Mouse (Mus musculus): Measurements from ENCODE around the gene Serac1. TPM values are rescaled to one million over a fixed set of nuclear protein-coding genes. Genes with fewer than 3 reads are reported as not detected.

The Serac1 gene
- 4.6 and 6.2 TPM in 2 replicates for polyA plus RNA-seq (2015; fragmentation: Nextera tagmentation; extraction: Ambion mirVana)

DNA sequence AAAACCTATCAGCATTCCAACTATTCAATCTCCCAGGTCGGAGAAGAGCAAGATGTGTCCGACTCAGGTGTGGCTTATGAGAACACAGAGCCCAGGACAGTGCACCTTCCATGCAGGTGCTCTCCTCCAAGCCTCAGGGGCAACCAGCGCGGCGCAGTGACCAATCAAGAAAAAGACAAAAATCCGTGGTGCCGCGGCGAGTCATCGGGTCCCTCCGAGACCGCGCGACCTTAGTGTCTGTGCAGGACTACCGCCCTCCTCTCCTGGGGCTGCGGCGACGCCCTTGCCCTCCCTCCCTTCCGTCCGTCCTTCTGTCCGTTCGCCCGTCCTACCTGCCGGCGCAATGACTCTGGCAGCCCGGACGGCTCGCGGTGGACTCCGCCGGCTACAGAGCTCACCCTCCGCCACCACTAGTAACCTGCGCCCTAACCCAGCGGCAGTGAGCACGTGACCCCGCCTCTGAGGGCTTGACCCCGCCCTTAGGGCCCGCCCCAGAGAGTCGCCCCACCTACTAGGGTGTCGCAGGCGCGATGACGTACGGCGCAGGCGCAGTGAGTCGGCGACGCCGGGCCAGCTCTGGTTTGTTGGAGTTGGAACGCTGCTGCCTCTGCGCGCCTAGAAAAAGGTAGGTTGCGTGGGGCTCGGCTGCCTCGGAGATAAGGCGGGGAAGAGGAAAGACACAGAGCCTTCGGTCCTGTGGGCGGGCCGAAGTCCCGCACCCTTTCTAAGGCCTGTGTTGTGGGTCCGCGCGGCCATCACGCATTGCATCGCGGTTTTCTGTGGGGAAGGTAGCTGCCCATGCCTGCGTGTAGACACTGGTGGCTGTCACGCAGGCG lies at the start of gene Serac1, which contains the start of gene Gtf2h5:
Gene Serac1, minus strand, starts transcription at position 455 of the 836 bp plus-strand sequence.
Gene Gtf2h5, plus strand, starts transcription at position 500 of the 836 bp plus-strand sequence.
- Histone ChIP-seq H3K9me3 (no peaks in the 10 kb centered on the region), H3K36me3 (peaks cover 12% of the 10 kb centered on the region), H3K4me3 (peak within 1 kb of the TSS; percentile 86), H3K27me3 (no peaks in the 10 kb centered on the region), H3K9ac (peak within 1 kb of the TSS; percentile 92), H3K4me2 (peak within 1 kb of the TSS; percentile 77), H3K27ac (peak within 1 kb of the TSS; percentile 89), H3K4me1 (peaks cover 17% of the 10 kb centered on the region; the same call in 1 of the 2 replicates)
- whole genome bisulfite sequencing: under 1% methylated on average over 68 of the region's 70 CpGs
- ATAC-seq (ENCODE audit: insufficient number of reproducible peaks, low FRiP score, low TSS enrichment, low read depth): peak; percentile 97

DNA sequence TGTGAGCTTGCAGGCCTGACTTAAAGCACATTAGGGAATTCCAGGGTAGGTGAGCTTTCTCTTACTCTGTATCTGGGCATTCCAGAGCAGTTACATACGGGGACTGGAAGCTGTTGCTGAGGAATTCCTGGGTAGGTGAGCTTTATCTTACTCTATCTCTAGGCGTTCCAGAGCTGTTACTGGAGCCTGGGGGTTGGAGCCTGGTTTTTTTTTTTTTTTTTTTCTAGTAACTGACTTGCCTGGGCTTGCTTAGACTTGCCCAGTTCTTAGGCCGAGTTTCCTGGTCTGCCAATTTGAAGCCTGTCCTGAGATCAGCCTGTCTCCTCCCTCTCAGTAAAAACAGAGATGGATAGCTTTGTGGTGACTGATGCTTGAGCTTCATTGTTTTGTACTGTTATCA lies 48.5 kb upstream of the Serac1 start:
- no peaks in the 10 kb centered on the region for H3K27me3 ChIP-seq
- H3K4me2 ChIP-seq: no peak overlapping the region
- H3K36me3 ChIP-seq: peaks cover 18% of the 10 kb centered on the region
- 42% methylated on average over 3 of the region's 3 CpGs for WGBS
- H3K4me3 ChIP-seq: no peak overlapping the region
- ATAC-seq (ENCODE audit: insufficient number of reproducible peaks, low FRiP score, low TSS enrichment, low read depth): no peak
- H3K4me1 ChIP-seq: 0 out of 2 replicates have a peak, but pooled peaks cover 2% of the 10 kb centered on the region
- H3K9me3 ChIP-seq: no peaks in the 10 kb centered on the region
- H3K9ac ChIP-seq: no peak overlapping the region
- no peak overlapping the region for H3K27ac ChIP-seq

DNA sequence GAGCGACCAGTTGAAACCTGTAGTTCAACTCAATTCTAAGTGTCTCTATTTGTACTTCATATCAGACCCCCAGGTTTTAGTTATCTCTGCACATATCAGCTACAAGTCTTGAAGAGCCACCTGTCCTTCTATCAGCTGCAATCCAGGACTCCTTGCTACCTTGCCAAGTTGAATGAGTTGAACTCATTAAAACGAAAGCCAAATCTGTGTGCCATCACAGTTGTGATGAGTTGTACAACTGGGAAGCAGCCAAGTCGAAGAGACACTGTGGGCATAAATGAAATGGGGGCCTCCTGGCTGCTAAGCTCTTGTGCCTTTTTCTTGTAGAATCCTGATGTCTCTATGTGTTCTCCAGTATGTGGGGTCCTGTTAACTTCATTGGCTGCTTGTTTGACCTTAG lies 45.9 kb upstream of the Serac1 start:
- Histone ChIP-seq H3K4me3 (no peak overlapping the region), H3K27ac (no peak overlapping the region), H3K9me3 (no peaks in the 10 kb centered on the region), H3K4me2 (no peak overlapping the region), H3K36me3 (peaks cover 28% of the 10 kb centered on the region), H3K27me3 (no peaks in the 10 kb centered on the region), H3K4me1 (0 out of 2 replicates have a peak, but pooled peaks cover 2% of the 10 kb centered on the region), H3K9ac (no peak overlapping the region)
- WGBS: 96% methylated on average over 3 of the region's 3 CpGs
- ATAC-seq (ENCODE audit: insufficient number of reproducible peaks, low FRiP score, low TSS enrichment, low read depth): no peak

DNA sequence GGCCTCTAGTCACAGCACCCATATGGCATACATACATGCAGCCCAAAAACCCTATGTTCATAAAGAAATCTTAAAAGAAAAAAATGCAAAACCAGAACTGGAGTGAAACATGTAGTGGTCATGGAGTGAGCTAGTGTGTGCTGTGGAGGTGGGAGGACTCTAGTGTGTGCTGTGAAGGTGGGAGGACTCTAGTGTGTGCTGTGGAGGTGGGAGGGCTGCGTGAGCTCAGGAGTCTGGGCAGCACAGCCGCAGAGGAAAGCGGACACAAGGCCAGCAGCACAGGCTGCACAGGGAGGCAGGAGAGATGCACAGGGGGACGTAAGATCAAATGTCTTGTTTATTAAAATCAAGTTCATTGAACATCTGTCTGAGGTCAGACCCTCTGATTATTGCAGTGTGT lies 44.2 kb upstream of the Serac1 start:
- Histone ChIP-seq H3K4me2 (no peak overlapping the region), H3K27me3 (no peaks in the 10 kb centered on the region), H3K27ac (no peak overlapping the region), H3K4me3 (no peak overlapping the region), H3K4me1 (0 out of 2 replicates have a peak, but pooled peaks cover 7% of the 10 kb centered on the region), H3K9me3 (no peaks in the 10 kb centered on the region), H3K9ac (no peak overlapping the region), H3K36me3 (peaks cover 28% of the 10 kb centered on the region)
- no peak for ATAC-seq (ENCODE audit: insufficient number of reproducible peaks, low FRiP score, low TSS enrichment, low read depth)
- WGBS: 87% methylated on average over 4 of the region's 4 CpGs

DNA sequence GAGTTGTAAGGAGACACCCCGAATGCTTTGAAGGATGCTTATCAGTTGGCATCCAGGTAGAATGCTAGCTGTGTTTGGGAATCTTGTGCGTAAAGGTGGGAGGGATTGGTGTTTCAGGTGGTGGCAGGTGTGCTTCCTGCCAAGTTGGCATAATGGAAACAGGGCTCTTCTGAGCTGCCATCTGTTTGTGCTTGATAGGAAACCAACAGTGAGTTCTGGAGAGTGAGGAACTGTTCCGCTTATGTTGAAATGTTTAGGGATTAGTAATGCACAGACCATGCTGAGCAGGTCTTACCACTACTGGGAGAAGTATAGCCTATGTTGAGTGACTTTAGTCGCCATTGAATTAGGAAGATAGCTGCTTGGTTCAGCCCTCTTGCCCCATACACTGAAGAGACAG lies 39.3 kb upstream of the Serac1 start:
- no peak overlapping the region for H3K9ac ChIP-seq
- H3K4me1 ChIP-seq: peaks cover 10% of the 10 kb centered on the region
- H3K36me3 ChIP-seq: peaks cover 13% of the 10 kb centered on the region
- no peak overlapping the region for H3K4me3 ChIP-seq
- no peaks in the 10 kb centered on the region for H3K9me3 ChIP-seq
- no peak overlapping the region for H3K4me2 ChIP-seq
- no peak for ATAC-seq (ENCODE audit: insufficient number of reproducible peaks, low FRiP score, low TSS enrichment, low read depth)
- WGBS: 83% methylated on average over 4 of the region's 4 CpGs
- peak overlapping the region; percentile 22; the same call in 1 of the 2 replicates for H3K27ac ChIP-seq
- no peaks in the 10 kb centered on the region for H3K27me3 ChIP-seq

DNA sequence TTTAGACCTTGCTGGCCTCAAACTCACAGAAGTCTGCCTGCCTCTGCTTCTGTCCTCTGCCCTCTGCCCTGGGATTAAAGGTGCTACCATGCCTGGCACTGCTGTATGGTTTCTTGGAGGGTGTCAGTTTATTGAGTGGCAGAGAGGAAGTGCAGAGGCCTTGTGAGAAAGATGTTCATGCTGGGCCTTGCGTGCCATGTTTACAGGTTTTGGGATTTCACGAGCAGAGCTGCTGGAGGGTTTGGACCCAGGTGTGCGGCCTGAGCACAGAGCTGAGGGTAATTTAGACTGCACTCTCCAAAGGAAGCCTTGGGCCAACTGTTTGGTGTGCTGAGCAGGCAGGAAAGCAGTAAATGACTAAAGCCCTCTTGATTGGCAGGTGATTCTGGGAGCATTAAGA lies 38.4 kb upstream of the Serac1 start:
- Histone ChIP-seq H3K4me2 (no peak overlapping the region), H3K9me3 (no peaks in the 10 kb centered on the region), H3K27me3 (no peaks in the 10 kb centered on the region), H3K4me3 (no peak overlapping the region), H3K27ac (no peak overlapping the region), H3K4me1 (peaks cover 10% of the 10 kb centered on the region), H3K9ac (no peak overlapping the region), H3K36me3 (peaks cover 13% of the 10 kb centered on the region)
- WGBS: 29% methylated on average over 3 of the region's 3 CpGs
- ATAC-seq (ENCODE audit: insufficient number of reproducible peaks, low FRiP score, low TSS enrichment, low read depth): no peak

DNA sequence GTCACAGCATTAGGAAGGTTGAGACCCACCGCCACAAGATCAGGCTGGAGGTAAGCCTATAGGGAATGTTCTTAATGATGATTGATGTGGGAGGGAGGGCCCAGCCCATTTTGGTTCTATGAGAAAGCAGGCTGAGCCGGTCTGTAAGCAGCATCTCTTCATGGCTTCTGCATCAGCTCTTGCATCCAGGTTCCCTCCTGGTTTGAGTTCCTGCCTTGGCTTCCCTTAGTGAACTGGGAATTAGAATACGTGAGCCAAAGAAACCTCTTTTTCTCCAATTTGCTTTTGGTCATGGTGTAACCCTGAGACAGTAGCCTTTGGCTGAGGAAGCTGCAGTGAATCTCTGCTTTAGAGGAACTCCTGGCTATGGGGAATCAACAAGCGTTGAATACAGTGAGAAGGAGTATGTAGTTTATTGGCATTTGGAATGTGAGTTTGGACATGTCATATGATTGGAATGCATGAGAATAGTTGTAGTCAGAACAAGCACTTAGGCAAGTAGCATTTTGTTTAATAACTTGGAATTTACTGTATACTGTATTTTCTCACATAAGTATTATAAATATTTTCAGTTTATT lies 37.7 kb upstream of the Serac1 start:
- 50% methylated on average over 4 of the region's 4 CpGs for WGBS
- Histone ChIP-seq H3K27ac (no peak overlapping the region), H3K36me3 (peaks cover 6% of the 10 kb centered on the region), H3K27me3 (no peaks in the 10 kb centered on the region), H3K9ac (no peak overlapping the region), H3K4me2 (no peak overlapping the region), H3K4me1 (peaks cover 10% of the 10 kb centered on the region), H3K4me3 (no peak overlapping the region), H3K9me3 (no peaks in the 10 kb centered on the region)
- no peak for ATAC-seq (ENCODE audit: insufficient number of reproducible peaks, low FRiP score, low TSS enrichment, low read depth)

DNA sequence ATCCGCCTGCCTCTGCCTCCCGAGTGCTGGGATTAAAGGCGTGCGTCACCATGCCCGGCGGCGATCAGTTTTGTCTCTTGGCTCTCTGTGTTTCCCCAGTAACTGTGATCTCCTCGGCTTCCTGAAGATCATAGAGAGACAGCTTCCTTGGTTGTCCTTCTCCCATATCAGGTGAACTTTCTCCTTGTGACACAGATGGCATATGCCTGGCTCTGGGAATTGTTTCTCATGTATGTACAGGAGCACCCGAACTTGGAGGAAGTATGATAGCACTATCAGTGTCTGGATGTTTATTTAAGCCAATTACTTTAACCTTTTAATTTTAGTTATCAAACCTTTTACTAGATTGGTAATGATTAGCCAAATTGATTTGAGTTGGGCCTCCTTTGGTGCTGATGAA lies 35.5 kb upstream of the Serac1 start:
- no peaks in the 10 kb centered on the region for H3K27me3 ChIP-seq
- H3K9me3 ChIP-seq: no peaks in the 10 kb centered on the region
- ATAC-seq (ENCODE audit: insufficient number of reproducible peaks, low FRiP score, low TSS enrichment, low read depth): no peak
- H3K4me2 ChIP-seq: no peak overlapping the region
- peaks cover 10% of the 10 kb centered on the region for H3K4me1 ChIP-seq
- no peak overlapping the region for H3K9ac ChIP-seq
- WGBS: 97% methylated on average over 9 of the region's 9 CpGs
- H3K4me3 ChIP-seq: no peak overlapping the region
- H3K36me3 ChIP-seq: peaks cover 4% of the 10 kb centered on the region; the same call in 1 of the 2 replicates
- H3K27ac ChIP-seq: no peak overlapping the region

DNA sequence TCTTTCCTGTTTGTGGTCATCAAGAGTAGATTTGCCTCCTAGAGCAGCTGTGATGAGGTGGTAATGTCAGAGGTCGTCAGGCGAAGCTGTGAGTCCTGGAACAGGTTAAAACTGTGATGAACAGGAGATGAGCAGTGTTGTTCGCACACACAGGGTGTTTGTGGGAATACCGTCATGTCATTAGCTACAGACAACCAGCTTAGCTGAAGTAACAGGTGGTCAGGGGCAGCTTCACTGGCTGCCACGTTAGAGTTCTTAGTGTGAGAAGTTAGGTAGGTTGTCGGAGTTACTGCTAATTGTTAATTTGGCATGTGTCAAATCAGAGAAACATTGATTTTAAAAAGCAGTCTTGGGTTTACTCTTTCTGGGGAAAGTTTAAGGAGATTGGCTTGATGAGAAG lies 34.1 kb upstream of the Serac1 start:
- WGBS: 78% methylated on average over 6 of the region's 6 CpGs
- peaks cover 9% of the 10 kb centered on the region; the same call in 1 of the 2 replicates for H3K36me3 ChIP-seq

DNA sequence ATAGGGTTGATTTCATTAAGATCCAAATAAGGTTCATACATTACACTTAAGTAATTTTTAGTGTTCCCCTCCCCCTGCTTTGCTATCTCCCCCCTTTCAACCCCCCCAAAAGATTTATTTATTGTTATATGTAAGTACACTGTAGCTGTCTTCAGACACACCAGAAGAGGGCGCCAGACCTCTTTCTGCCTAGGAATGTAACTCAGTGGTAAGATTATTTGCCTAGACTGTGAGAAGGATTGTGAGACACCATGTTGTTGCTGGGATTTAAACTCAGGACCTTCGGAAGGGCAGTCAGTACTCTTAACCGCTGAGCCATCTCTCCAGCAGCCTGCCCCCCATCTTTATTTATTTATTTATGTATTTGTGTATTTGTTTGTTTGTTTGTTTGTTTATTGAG lies 31.4 kb upstream of the Serac1 start:
- Histone ChIP-seq H3K36me3 (0 out of 2 replicates have a peak, but pooled peaks cover 9% of the 10 kb centered on the region), H3K27ac (no peak overlapping the region; the same call in 1 of the 2 replicates), H3K9ac (no peak overlapping the region), H3K4me1 (peaks cover 18% of the 10 kb centered on the region), H3K27me3 (no peaks in the 10 kb centered on the region), H3K4me2 (no peak overlapping the region), H3K4me3 (no peak overlapping the region), H3K9me3 (no peaks in the 10 kb centered on the region)
- ATAC-seq (ENCODE audit: insufficient number of reproducible peaks, low FRiP score, low TSS enrichment, low read depth): no peak
- 84% methylated on average over 3 of the region's 3 CpGs for WGBS

More for the DNA sequence above, 34.1 kb upstream of the Serac1 start:
- no peak overlapping the region for H3K4me3 ChIP-seq
- no peak for ATAC-seq (ENCODE audit: insufficient number of reproducible peaks, low FRiP score, low TSS enrichment, low read depth)
- H3K9ac ChIP-seq: no peak overlapping the region
- no peaks in the 10 kb centered on the region for H3K9me3 ChIP-seq
- no peak overlapping the region for H3K27ac ChIP-seq
- peaks cover 11% of the 10 kb centered on the region for H3K4me1 ChIP-seq
- H3K4me2 ChIP-seq: no peak overlapping the region
- H3K27me3 ChIP-seq: no peaks in the 10 kb centered on the region

DNA sequence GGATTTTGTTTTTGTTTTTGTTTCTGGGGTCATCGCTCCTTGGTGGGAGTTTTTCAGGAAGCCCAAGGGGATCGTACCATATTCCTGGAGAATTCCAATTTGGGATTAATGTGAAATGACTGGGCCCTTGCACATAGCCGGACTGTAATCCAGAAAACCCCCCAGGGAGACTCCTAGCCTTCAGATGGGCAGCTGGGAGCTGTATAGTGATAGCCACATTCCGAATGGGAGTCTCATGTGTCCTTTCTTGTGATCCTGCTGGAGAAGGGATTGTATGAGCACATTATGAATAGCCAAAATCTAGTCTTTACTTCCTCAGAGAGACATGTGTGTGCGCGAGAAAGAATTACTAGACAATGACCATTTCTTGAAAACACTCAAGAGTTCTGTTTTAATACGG lies 28.6 kb upstream of the Serac1 start:
- Histone ChIP-seq H3K36me3 (0 out of 2 replicates have a peak, but pooled peaks cover 9% of the 10 kb centered on the region), H3K4me3 (peak overlapping the region; percentile 91), H3K27ac (0 out of 2 replicates have a peak overlapping the region, but pooled peaks have one; percentile 95), H3K4me2 (peak overlapping the region; percentile 67), H3K9ac (no peak overlapping the region), H3K9me3 (no peaks in the 10 kb centered on the region), H3K27me3 (no peaks in the 10 kb centered on the region), H3K4me1 (peaks cover 18% of the 10 kb centered on the region)
- WGBS: 41% methylated on average over 7 of the region's 7 CpGs
- ATAC-seq (ENCODE audit: insufficient number of reproducible peaks, low FRiP score, low TSS enrichment, low read depth): no peak
